Mouse (Mus musculus): ENCODE measurements around the gene Gm20683. TPM values are rescaled to one million over a fixed set of nuclear protein-coding genes. Genes with fewer than 3 reads are reported as not detected.

Gm20683 gene
- polyA plus RNA-seq, 1 experiment from 2014 or later, result 8.3 TPM

GRCm38 (mm10) chr17:25879261-25879660, 37.7 kb upstream of the Gm20683 start:
- H3K9me3 ChIP-seq, result no peaks in the 10 kb centered on the region
- H3K4me3 ChIP-seq, result no peak overlapping the region
- no peaks in the 10 kb centered on the region for H3K27me3 ChIP-seq
- ATAC-seq (replicated peaks), result no peak
- H3K4me2 ChIP-seq (replicated peaks), result no peak overlapping the region
- 52% methylated on average over 4 of the region's 4 CpGs for WGBS
- H3K9ac ChIP-seq (replicated peaks), result no peak overlapping the region
- no peak overlapping the region for H3K27ac ChIP-seq (replicated peaks)
- peaks cover 34% of the 10 kb centered on the region for H3K36me3 ChIP-seq
- H3K4me1 ChIP-seq, result peaks cover 29% of the 10 kb centered on the region

- H3K4me3 ChIP-seq, result no peak overlapping the region
- peaks cover 29% of the 10 kb centered on the region for H3K36me3 ChIP-seq
- H3K4me2 ChIP-seq (replicated peaks), result no peak overlapping the region
- no peak overlapping the region for H3K9ac ChIP-seq (replicated peaks)
- no peak for ATAC-seq (replicated peaks)
- H3K27ac ChIP-seq (replicated peaks), result no peak overlapping the region
- 91% methylated on average over 19 of the region's 19 CpGs for WGBS
- H3K9me3 ChIP-seq, result no peaks in the 10 kb centered on the region
- H3K27me3 ChIP-seq, result no peaks in the 10 kb centered on the region
- peaks cover 35% of the 10 kb centered on the region for H3K4me1 ChIP-seq
Observed at GRCm38 (mm10) chr17:25878611-25879180, 37.1 kb upstream of the Gm20683 start.

- Histone ChIP-seq H3K36me3 (peaks cover 23% of the 10 kb centered on the region), H3K4me1 (peaks cover 35% of the 10 kb centered on the region)
Observed at GRCm38 (mm10) chr17:25877741-25878610, 36.4 kb upstream of the Gm20683 start.

GRCm38 (mm10) chr17:25877025-25877424, 35.5 kb upstream of the Gm20683 start:
- WGBS, result 99% methylated on average over 3 of the region's 3 CpGs
- H3K4me2 ChIP-seq (replicated peaks), result no peak overlapping the region

More at GRCm38 (mm10) chr17:25877741-25878610, 36.4 kb upstream of the Gm20683 start:
- H3K9ac ChIP-seq (replicated peaks), result no peak overlapping the region
- no peak overlapping the region for H3K27ac ChIP-seq (replicated peaks)
- no peaks in the 10 kb centered on the region for H3K9me3 ChIP-seq
- H3K4me2 ChIP-seq (replicated peaks), result no peak overlapping the region
- ATAC-seq (replicated peaks), result no peak
- 91% methylated on average over 32 of the region's 32 CpGs for WGBS
- no peaks in the 10 kb centered on the region for H3K27me3 ChIP-seq
- H3K4me3 ChIP-seq, result no peak overlapping the region

DNA sequence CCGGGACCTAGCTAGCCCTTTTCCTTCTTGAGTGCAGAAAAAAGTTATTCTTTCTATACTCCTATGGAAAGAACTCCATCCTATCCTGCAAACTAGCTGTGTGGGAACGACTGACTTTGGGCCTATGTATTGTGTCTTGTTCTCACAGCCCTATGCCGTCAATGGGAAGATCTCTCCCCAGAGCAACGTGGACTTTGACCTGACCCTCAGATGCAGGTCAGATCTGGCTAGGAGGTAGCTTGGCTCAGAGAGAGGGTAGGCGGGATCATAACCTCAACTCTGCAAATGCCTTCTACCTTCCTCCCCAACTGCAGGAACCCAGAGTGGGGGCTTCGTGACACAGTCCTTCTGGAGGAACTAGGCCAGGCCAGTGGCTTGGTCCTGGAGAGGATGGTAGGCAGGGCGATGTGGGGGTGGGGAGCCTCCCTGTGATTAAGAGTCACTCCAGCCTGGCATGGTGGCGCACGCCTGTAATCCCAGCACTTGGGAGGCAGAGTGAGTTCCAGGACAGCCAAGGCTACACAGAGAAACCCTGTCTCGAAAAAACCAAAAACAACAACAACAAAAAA, 34.9 kb upstream of the Gm20683 start:
- ATAC-seq (replicated peaks), result no peak
- Histone ChIP-seq H3K4me3 (peak overlapping the region; percentile 75), H3K36me3 (peaks cover 20% of the 10 kb centered on the region), H3K27ac (replicated peaks) (peak overlapping the region; percentile 94), H3K4me2 (replicated peaks) (peak overlapping the region; percentile 97), H3K4me1 (peaks cover 35% of the 10 kb centered on the region), H3K9ac (replicated peaks) (peak overlapping the region; percentile 85), H3K27me3 (no peaks in the 10 kb centered on the region), H3K9me3 (no peaks in the 10 kb centered on the region)
- 74% methylated on average over 10 of the region's 10 CpGs for WGBS

More at GRCm38 (mm10) chr17:25877025-25877424, 35.5 kb upstream of the Gm20683 start:
- no peak for ATAC-seq (replicated peaks)
- Histone ChIP-seq H3K9ac (replicated peaks) (no peak overlapping the region), H3K4me1 (peaks cover 35% of the 10 kb centered on the region), H3K36me3 (peaks cover 20% of the 10 kb centered on the region), H3K9me3 (no peaks in the 10 kb centered on the region), H3K27me3 (no peaks in the 10 kb centered on the region), H3K27ac (replicated peaks) (no peak overlapping the region), H3K4me3 (no peak overlapping the region)

GRCm38 (mm10) chr17:25875171-25876136, 33.9 kb upstream of the Gm20683 start:
- H3K9me3 ChIP-seq, result no peaks in the 10 kb centered on the region
- peaks cover 32% of the 10 kb centered on the region for H3K4me1 ChIP-seq
- peak; percentile 93 for ATAC-seq (replicated peaks)
- H3K4me2 ChIP-seq (replicated peaks), result peak overlapping the region; percentile 97
- peaks cover 20% of the 10 kb centered on the region for H3K36me3 ChIP-seq
- no peaks in the 10 kb centered on the region for H3K27me3 ChIP-seq
- WGBS, result under 1% methylated on average over 59 of the region's 59 CpGs
- H3K27ac ChIP-seq (replicated peaks), result peak overlapping the region; percentile 94
- H3K9ac ChIP-seq (replicated peaks), result peak overlapping the region; percentile 85
- H3K4me3 ChIP-seq, result peak overlapping the region; percentile 75

- Histone ChIP-seq H3K27me3 (no peaks in the 10 kb centered on the region), H3K9me3 (no peaks in the 10 kb centered on the region), H3K9ac (replicated peaks) (peak within 1 kb of the TSS; percentile 85), H3K4me1 (peaks cover 27% of the 10 kb centered on the region), H3K4me3 (peak within 1 kb of the TSS; percentile 75), H3K36me3 (peaks cover 20% of the 10 kb centered on the region), H3K4me2 (replicated peaks) (peak within 1 kb of the TSS; percentile 97), H3K27ac (replicated peaks) (peak within 1 kb of the TSS; percentile 94)
- peak; percentile 77 for ATAC-seq (replicated peaks)
- WGBS, result under 1% methylated on average over 25 of the region's 25 CpGs
Observed at GRCm38 (mm10) chr17:25874721-25875170, 33.2 kb upstream of the Gm20683 start, which contains the start of gene Mettl26. Mettl26 (plus strand) TSS chr17:25875074.

DNA sequence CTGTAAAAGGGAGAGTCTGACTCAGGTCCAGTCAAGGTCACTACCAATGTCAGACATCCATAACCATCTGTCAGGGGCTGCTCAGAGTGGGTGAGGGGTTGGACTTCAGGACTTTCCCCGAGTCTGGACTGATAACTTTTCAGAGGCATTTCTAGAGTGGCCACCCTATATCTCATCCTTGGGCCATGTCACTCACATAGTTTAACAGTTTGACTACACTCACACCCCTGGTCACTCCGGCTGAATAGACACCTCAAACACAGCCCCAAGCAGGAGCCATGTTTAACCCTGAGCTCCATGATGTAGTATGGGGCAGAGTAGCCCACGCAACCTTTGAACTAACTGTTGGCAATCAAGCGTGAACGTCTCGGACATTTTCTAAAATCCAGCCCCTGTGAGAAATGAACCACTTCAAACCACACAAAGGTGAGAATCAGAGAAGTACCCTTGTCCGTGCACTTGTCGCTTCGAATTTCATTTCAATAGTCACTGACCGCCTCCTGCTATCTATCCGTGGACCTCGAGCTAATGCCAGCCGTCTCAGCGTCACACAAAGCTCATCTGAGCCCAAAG, 32.7 kb upstream of the Gm20683 start:
- Histone ChIP-seq H3K9ac (replicated peaks) (peak overlapping the region; percentile 55), H3K4me2 (replicated peaks) (peak overlapping the region; percentile 97), H3K27me3 (no peaks in the 10 kb centered on the region), H3K36me3 (peaks cover 15% of the 10 kb centered on the region), H3K4me1 (peaks cover 27% of the 10 kb centered on the region), H3K27ac (replicated peaks) (peak overlapping the region; percentile 94), H3K4me3 (peak overlapping the region; percentile 75), H3K9me3 (no peaks in the 10 kb centered on the region)
- 0 out of 2 replicates have a peak, but pooled peaks have one; percentile 13 for ATAC-seq (replicated peaks)
- WGBS, result 7% methylated on average over 14 of the region's 14 CpGs

DNA sequence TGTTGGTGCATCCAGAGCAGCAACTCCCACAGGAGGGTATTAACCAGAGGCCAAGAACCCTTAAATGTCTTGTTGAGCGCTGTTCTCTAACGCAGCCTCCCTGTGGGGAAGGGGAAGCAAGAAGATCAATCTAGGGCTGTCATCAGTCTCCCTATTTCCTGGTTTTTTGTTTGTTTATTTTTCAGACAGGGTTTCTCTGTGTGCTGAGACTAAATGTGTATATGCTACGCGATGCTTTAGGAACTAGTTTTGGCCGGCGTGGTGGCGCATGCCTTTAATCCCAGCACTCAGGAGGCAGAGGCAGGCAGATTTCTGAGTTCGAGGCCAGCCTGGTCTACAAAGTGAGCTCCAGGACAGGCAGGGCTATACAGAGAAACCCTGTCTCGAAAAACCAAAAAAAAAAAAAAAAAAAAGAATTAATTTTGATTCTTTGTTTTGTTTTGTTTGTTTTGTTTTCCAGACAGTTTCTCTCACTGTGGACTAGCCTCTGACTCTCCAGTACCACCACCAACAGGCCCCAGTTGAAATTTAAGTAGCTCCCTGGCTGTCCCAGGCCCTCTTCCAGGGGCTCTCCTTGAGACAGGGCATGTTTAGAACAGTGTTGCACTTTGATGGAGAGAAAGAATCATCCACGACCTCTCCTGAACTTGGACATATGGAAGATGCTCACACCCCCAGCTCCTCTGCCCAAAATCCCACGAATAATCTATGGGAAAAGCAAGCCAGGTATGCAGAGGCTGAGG, 32.0 kb upstream of the Gm20683 start:
- 84% methylated on average over 11 of the region's 11 CpGs for WGBS
- H3K9ac ChIP-seq (replicated peaks), result peak overlapping the region; percentile 55
- H3K4me2 ChIP-seq (replicated peaks), result peak overlapping the region; percentile 97
- peaks cover 10% of the 10 kb centered on the region for H3K36me3 ChIP-seq
- H3K4me3 ChIP-seq, result peak overlapping the region; percentile 75
- no peak for ATAC-seq (replicated peaks)
- no peaks in the 10 kb centered on the region for H3K27me3 ChIP-seq
- peak overlapping the region; percentile 94 for H3K27ac ChIP-seq (replicated peaks)
- H3K4me1 ChIP-seq, result peaks cover 33% of the 10 kb centered on the region
- no peaks in the 10 kb centered on the region for H3K9me3 ChIP-seq

- Histone ChIP-seq H3K27me3 (no peaks in the 10 kb centered on the region), H3K4me3 (no peak overlapping the region), H3K4me2 (replicated peaks) (no peak overlapping the region), H3K9me3 (no peaks in the 10 kb centered on the region), H3K36me3 (peaks cover 1% of the 10 kb centered on the region; the same call in 1 of the 2 replicates), H3K9ac (replicated peaks) (no peak overlapping the region), H3K4me1 (peaks cover 37% of the 10 kb centered on the region), H3K27ac (replicated peaks) (no peak overlapping the region)
- 83% methylated on average over 3 of the region's 3 CpGs for WGBS
- ATAC-seq (replicated peaks), result no peak
Observed at GRCm38 (mm10) chr17:25872676-25873075, 31.1 kb upstream of the Gm20683 start.

Measured in forebrain, embryonic 15.5 days (tissue).